Mouse (Mus musculus) inflammation-experienced regulatory T-cells (primary cell): ENCODE data around the gene Ppp1r27. TPM values are rescaled to one million over a fixed set of nuclear protein-coding genes. Genes with fewer than 3 reads are reported as not detected.

Source experiments
- polyA plus RNA-seq, 2 experiments: library from polyadenylated mRNA; unstranded; fragments of 100-300 nt; shearing (Covaris generic); gene quantifications; one replicate each; pipeline ENCODE4 v1.2.1; 2017

Gene Ppp1r27
- 1 to 10 TPM in 1 of 2 experiments, under 1 TPM in 1; 0.63 to 1.8 TPM for polyA plus RNA-seq

GRCm38 (mm10) chr11:120550810-120551440, at the start of gene Ppp1r27:
Gene Ppp1r27 (minus strand): TSS chr11:120551132.

GRCm38 (mm10) chr11:120598283-120598989, 47.5 kb upstream of the Ppp1r27 start, which contains the start of the genes Alyref and Anapc11:
Gene Alyref (minus strand): TSS chr11:120598365.
Gene Anapc11 (plus strand): TSS chr11:120598421.

GRCm38 (mm10) chr11:120581490-120582267, 30.7 kb upstream of the Ppp1r27 start, which contains the start of gene Arhgdia:
Gene Arhgdia (minus strand): TSS chr11:120581624.

GRCm38 (mm10) chr11:120572752-120573584, 22.0 kb upstream of the Ppp1r27 start, which contains the start of gene P4hb:
Gene P4hb (minus strand): TSS chr11:120573253.

GRCm38 (mm10) chr11:120549168-120549945, 1.6 kb downstream of the Ppp1r27 start, which contains the start of gene Mcrip1:
Gene Mcrip1 (minus strand): TSS chr11:120549727.

GRCm38 (mm10) chr11:120530085-120530964, 20.6 kb downstream of the Ppp1r27 start, which contains the start of gene Gcgr:
Gene Gcgr (plus strand): TSS chr11:120530699.

Other genes with a start within 250 kb of the Ppp1r27 start
- gene Actg1, start 202.6 kb downstream of the Ppp1r27 start, polyA plus RNA-seq = 1,000 to 10,000 TPM; 2,279 to 2,302 TPM
- under 1 TPM; 0.16 to 0.19 TPM for gene Fscn2, start 189.6 kb downstream of the Ppp1r27 start, polyA plus RNA-seq
- 10 to 100 TPM; 24.5 to 41.1 TPM for gene Faap100, start 172.4 kb downstream of the Ppp1r27 start, polyA plus RNA-seq
- 10 to 100 TPM; 43.2 to 49.9 TPM for gene Nploc4, start 113.4 kb downstream of the Ppp1r27 start, polyA plus RNA-seq
- gene Tspan10, start 108.5 kb downstream of the Ppp1r27 start, polyA plus RNA-seq = not detected
- 1 to 10 TPM; 1.5 to 2.0 TPM for gene Pde6g, start 97.6 kb downstream of the Ppp1r27 start, polyA plus RNA-seq
- 10 to 100 TPM; 12.6 to 15.7 TPM for gene Oxld1, start 93.1 kb downstream of the Ppp1r27 start, polyA plus RNA-seq
- 10 to 100 TPM; 51.2 to 66.8 TPM for gene Ccdc137, start 93.0 kb downstream of the Ppp1r27 start, polyA plus RNA-seq
- gene Arl16, start 83.5 kb downstream of the Ppp1r27 start, polyA plus RNA-seq = 10 to 100 TPM; 27.3 to 42.6 TPM
- gene Mrpl12, start 66.5 kb downstream of the Ppp1r27 start, polyA plus RNA-seq = 10 to 100 TPM; 65.5 to 81.0 TPM
- gene Slc25a10, start 59.3 kb downstream of the Ppp1r27 start, polyA plus RNA-seq = 10 to 100 TPM in 1 of 2 experiments, 1 to 10 TPM in 1; 9.8 to 22.0 TPM
- not detected for gene Gcgr, start 20.4 kb downstream of the Ppp1r27 start, polyA plus RNA-seq
- gene Mcrip1, start 1.4 kb downstream of the Ppp1r27 start, polyA plus RNA-seq = 100 to 1,000 TPM; 111 to 150 TPM
- 100 to 1,000 TPM; 247 to 254 TPM for gene P4hb, start 22.1 kb upstream of the Ppp1r27 start, polyA plus RNA-seq
- gene Arhgdia, start 30.5 kb upstream of the Ppp1r27 start, polyA plus RNA-seq = 100 to 1,000 TPM; 707 to 884 TPM
- gene Alyref, start 47.2 kb upstream of the Ppp1r27 start, polyA plus RNA-seq = 100 to 1,000 TPM; 253 to 299 TPM
- 100 to 1,000 TPM; 116 to 144 TPM for gene Anapc11, start 47.3 kb upstream of the Ppp1r27 start, polyA plus RNA-seq
- 1 to 10 TPM in 1 of 2 experiments, not detected in 1; 1.0 TPM for gene Npb, start 57.3 kb upstream of the Ppp1r27 start, polyA plus RNA-seq
- gene Pcyt2, start 66.8 kb upstream of the Ppp1r27 start, polyA plus RNA-seq = 100 to 1,000 TPM; 142 to 194 TPM
- gene Sirt7, start 74.1 kb upstream of the Ppp1r27 start, polyA plus RNA-seq = 100 to 1,000 TPM; 275 to 320 TPM
- 10 to 100 TPM; 22.8 to 25.0 TPM for gene Mafg, start 82.5 kb upstream of the Ppp1r27 start, polyA plus RNA-seq
- gene Pycr1, start 92.6 kb upstream of the Ppp1r27 start, polyA plus RNA-seq = 1 to 10 TPM in 1 of 2 experiments, under 1 TPM in 1; 0.43 to 3.8 TPM
- gene Myadml2, start 97.0 kb upstream of the Ppp1r27 start, polyA plus RNA-seq = under 1 TPM; 0.38 to 0.75 TPM
- gene Notum, start 110.0 kb upstream of the Ppp1r27 start, polyA plus RNA-seq = under 1 TPM; 0.11 to 0.97 TPM
- 100 to 1,000 TPM; 142 to 153 TPM for gene Aspscr1, start 121.8 kb upstream of the Ppp1r27 start, polyA plus RNA-seq
- gene Cenpx, start 162.6 kb upstream of the Ppp1r27 start, polyA plus RNA-seq = 100 to 1,000 TPM; 111 to 157 TPM
- gene Lrrc45, start 162.8 kb upstream of the Ppp1r27 start, polyA plus RNA-seq = 10 to 100 TPM; 64.1 to 74.7 TPM
- 1 to 10 TPM in 1 of 2 experiments, under 1 TPM in 1; 0.87 to 1.8 TPM for gene Rac3, start 170.3 kb upstream of the Ppp1r27 start, polyA plus RNA-seq
- gene Dcxr, start 176.1 kb upstream of the Ppp1r27 start, polyA plus RNA-seq = 10 to 100 TPM in 1 of 2 experiments, 1 to 10 TPM in 1; 7.4 to 23.4 TPM
- not detected for gene Cbr2, start 181.0 kb upstream of the Ppp1r27 start, polyA plus RNA-seq
- 10 to 100 TPM; 27.2 to 28.0 TPM for gene Hmga1b, start 211.7 kb upstream of the Ppp1r27 start, polyA plus RNA-seq
- gene Rfng, start 233.1 kb upstream of the Ppp1r27 start, polyA plus RNA-seq = 10 to 100 TPM; 34.6 to 49.4 TPM
- 100 to 1,000 TPM; 160 to 176 TPM for gene Gps1, start 233.1 kb upstream of the Ppp1r27 start, polyA plus RNA-seq
- gene Dus1l, start 245.3 kb upstream of the Ppp1r27 start, polyA plus RNA-seq = 10 to 100 TPM; 76.1 to 76.4 TPM